Mouse (Mus musculus): ENCODE data around the gene Rnf144b.

Rnf144b gene

DNA sequence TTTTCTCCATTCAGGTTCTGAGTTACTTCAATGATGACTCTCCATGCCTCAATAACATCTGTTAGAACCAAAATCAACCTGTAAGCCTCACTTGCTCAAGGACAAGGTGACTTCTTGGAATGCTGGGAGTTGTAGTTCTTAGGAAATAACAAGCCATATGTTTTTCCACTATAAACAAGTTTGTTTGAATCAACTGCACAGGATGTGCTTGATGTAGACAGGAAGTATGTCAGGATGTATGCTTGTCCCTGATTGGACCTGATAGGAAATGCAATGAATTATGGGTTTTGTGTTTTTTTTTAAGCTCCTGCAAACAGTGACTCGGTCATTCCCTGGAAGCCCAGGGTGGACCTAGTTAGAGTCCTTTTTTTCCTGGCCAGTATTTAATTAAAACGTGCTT lies 139.5 kb downstream of the Rnf144b start:
- intact Hi-C loops (cut with DNase I) = no loop called here

DNA sequence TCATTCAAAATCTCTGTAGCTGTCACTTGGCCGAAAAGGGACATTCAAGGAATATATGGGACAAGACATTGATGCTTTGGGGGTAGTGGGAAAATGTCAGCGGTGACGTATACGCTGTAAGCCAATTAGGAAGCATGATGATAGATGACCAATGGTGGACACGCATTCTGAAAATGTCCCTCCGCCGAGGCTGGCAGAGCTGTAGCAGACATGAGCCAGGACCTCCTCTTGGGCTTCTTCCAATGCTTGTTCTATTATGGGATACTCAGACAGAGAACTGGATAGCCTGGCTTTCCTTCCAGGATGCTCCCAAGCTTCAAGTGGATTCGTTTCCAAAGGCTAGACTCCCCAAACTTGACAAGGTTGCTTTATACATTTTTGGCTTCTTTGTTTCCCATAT lies 141.9 kb downstream of the Rnf144b start:
- intact Hi-C loops (cut with DNase I) = no loop called here

- intact Hi-C loops (cut with DNase I) = no loop called here
These were observed 144.0 kb downstream of the Rnf144b start for GRCm38 (mm10) chr13:47266411-47266810.

GRCm38 (mm10) chr13:47268227-47268626 lies 145.8 kb downstream of the Rnf144b start:
- intact Hi-C loops (cut with DNase I) = no loop called here

GRCm38 (mm10) chr13:47272928-47273327 lies 150.5 kb downstream of the Rnf144b start:
- intact Hi-C loops (cut with DNase I) = no loop called here

DNA sequence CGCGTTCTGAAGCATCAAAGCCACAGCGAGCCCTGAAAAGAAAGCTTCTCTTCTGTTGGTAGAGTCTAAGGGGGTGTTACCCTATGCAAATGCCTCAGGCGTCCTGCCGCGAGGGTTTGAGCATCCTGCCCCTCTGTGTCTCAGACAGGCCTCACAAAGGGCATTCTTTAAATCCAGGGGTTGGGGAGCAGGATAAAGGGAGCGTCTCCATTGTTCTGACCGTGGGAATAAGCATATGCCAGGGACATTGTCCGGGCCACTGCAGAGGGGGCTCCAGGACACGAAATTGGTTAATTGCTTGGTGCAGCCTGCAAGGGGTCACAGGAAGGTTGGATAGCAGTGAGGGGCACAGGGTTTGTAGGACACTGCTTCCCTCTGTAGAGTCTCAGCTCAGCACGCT lies 151.0 kb downstream of the Rnf144b start:
- intact Hi-C loops (cut with DNase I) = no loop called here

- intact Hi-C loops (cut with DNase I) = no loop called here
These were observed 151.7 kb downstream of the Rnf144b start for GRCm38 (mm10) chr13:47274139-47274538.

DNA sequence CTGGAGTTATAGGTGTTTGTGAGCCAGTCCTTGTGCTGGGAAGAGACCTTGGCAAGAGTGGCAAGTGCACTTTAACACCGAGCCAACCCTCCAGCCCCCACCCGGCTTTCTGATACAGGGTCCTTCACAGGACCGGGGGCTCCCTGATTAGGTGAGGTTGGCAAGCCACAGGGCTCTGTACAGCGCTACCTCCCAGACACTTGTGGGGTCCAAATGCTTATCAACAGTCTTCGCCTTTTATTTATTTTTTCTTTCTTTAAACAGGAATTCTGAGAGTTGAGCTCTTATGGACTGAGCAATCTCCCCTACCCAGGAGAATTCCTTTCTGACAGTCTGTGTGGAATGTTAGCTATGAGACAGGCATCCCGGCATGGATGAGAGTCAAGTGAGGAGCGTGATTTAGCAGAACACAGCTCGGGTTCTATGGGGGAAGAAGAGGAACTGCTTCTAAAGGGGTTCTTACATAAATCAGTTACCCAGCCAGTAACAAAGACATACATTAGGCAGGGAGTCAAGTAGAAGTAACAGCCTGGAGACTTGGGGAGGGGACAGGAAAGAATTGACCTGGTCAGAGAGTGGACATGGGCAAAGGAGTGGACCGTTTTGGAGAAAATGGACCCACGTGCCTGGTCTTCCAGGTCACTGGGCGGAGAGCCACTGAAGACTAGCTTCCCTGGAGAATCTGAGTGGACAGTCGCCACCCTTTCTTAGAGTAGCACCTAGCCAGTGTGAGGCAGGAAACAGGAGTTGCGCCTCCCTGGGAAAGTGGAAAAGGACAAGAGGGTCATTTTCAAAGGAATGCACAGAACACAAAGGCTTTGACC lies 154.8 kb downstream of the Rnf144b start:
- intact Hi-C loops (cut with DNase I) = no loop called here

DNA sequence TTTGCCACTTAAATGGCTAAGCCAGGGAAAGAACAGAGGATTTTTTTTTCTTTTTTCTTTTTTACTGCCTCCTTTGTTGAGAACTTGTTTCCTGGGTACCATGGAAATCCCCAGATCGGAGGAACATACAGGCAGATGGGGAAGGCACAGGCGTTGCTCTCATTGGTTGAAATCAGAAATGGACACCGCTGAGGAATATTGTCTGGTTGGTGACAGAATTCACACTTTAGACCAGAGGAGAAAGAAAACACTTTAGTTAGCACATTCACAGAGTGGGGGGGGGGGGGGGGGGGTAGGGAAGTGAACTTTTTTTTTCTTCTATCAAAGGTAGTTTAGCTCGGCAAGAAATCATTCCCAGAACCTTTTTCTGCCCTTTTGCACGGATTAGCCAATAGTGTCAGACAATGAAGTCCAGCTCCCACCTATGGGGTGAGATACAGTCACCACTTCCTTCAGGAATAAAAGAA lies 155.4 kb downstream of the Rnf144b start:
- intact Hi-C loops (cut with DNase I) = no loop called here

DNA sequence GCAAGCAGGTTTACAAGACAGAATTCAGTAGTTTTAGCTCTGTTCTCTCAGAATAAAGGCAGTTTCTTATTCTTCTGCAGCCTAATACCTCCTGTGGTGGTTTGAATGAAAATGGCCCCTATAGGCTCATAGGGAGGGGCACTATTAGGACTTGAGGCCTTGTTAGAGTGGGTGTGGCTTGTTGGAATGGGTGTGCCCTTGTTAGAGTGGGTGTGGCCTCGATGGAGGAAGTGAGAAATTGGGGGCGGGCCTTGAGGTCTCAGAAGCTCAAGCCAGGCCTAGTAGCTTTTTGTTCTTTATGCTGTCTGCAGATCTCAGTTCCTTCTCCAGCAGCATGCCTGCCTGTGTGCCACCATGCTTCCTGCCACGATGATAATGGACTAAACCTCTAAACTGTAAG lies 159.8 kb downstream of the Rnf144b start:
- intact Hi-C loops (cut with DNase I) = no loop called here

DNA sequence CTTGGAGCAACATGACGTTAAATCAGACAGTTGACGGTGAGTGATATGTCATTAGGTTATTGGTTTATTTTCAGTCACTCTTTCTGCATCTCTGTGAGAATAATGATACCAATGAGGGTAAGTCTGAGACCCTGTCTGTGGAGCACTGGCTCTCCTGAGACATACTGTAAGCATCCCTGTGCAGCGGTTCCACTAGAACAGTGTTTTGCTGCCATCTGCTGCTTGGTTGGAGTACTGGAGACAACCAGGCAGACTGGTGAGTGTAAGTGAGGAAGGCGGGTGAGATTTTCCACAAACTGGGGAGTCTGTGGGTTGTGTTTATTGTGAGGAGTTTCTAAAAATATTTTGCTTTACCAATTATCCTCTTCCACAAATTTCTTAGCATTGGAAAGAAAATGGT lies 166.0 kb downstream of the Rnf144b start:
- intact Hi-C loops (cut with DNase I) = loop anchor here (1.0 kb wide), 1 partner anchor 136 kb away; no protein-coding TSS in a partner anchor

- intact Hi-C loops (cut with DNase I) = no loop called here
These were observed 174.0 kb downstream of the Rnf144b start for GRCm38 (mm10) chr13:47296465-47296864.

Measured in adrenal gland (tissue).